Mouse (Mus musculus): ENCODE results near the gene Ess2.

DNA sequence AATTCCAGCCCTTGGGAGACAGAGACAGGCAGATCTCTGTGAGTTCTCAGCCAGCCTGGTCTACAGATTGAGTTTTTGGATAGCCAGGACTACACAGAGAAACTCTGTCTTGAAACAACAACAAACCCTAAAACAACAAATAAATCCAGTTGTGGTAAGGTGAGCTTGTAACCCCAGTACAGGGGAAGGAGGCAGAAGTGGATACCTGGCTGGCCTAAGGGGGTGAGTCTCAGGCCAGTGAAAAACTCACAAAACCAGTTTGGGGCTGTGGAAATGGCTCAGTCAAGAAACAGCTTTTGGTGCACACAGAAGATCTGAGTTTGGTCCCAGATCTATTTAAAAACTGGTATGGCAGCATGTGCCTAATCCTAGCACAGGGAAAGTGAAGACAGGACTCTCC lies 29.0 kb downstream of the Ess2 start:
- TF ChIP-seq CTCF (IDR thresholded peaks at IDR 0.05; ENCODE audit: insufficient read depth, low read depth, low read length) (no peak), POLR2A (IDR thresholded peaks at IDR 0.05; ENCODE audit: insufficient read depth, low read depth, low read length) (no peak)

Measured in olfactory bulb, adult 2 months (tissue).